Mouse (Mus musculus): ENCODE data around the gene Zc3h15.

- no peak for TF ChIP-seq CTCF (IDR thresholded peaks at IDR 0.05; ENCODE audit: low read depth)
- TF ChIP-seq EP300 (IDR thresholded peaks at IDR 0.05; ENCODE audit: low read depth) = no peak
Measured at GRCm38 (mm10) chr2:83641993-83642392, 2.2 kb upstream of the Zc3h15 start.
